Mouse (Mus musculus): ENCODE results near the gene Gm20388.

DNA sequence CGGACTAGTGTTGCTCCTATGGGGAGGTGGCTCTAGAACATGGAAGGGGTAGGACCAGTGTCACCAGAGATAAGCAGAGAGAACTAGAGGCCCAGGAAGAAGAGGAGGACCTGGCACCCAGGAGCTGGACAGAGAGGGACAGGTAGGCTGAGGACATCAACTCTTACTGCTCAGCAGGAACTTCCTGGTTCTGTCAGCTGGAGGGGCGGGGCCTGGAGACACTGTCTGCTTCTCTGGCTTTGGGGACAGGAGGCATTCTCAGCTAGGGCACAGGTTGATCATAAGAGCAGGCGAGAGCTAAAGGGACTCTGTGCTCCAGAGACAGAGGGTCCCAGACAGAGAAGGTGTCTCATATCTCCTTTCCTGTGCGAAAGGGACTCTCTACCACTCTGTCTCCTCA lies 2238.4 kb downstream of the Gm20388 start:
- TF ChIP-seq CTCF (IDR thresholded peaks at IDR 0.05; ENCODE audit: low read depth) (no peak), EP300 (IDR thresholded peaks at IDR 0.05; ENCODE audit: low read depth) (no peak)

Data from liver, embryonic 14.5 days (tissue).